Mouse (Mus musculus) spleen, adult 2 months (tissue): ENCODE measurements around the gene A630095N17Rik. TPM values are rescaled to one million over a fixed set of nuclear protein-coding genes. Genes with fewer than 3 reads are reported as not detected.
A peak's percentile ranks its signal among the peaks of the same experiment; 100 is the strongest.

Experiments
- DNase-seq, 2 experiments: peaks; one replicate each; pipeline versions ENCODE4 v3.0.0 to v3.0.0-alpha.2; 2012 to 2021; ENCODE audit warnings: low spot score in 2 of 2, low read depth in 1 of 2
- H3K27ac ChIP-seq: fragments of 200-500 bp; 2 replicates; pipeline ENCODE4 v1.5.1; 2012; ENCODE audit warnings: low read length, inconsistent platforms; ENCODE audit not compliant: insufficient read depth
- H3K27me3 ChIP-seq: fragments of 200-500 bp; 2 replicates; pipeline ENCODE4 v1.6.1; 2012; ENCODE audit warnings: mild to moderate bottlenecking, moderate library complexity, low read length, inconsistent platforms; ENCODE audit not compliant: control insufficient read depth, insufficient read depth
- H3K36me3 ChIP-seq: fragments of 200-500 bp; 2 replicates; pipeline ENCODE4 v1.6.1; 2012; ENCODE audit warnings: mild to moderate bottlenecking, low read length, inconsistent platforms; ENCODE audit not compliant: control insufficient read depth, insufficient read depth
- H3K4me1 ChIP-seq: fragments of 200-500 bp; 2 replicates; pipeline ENCODE4 v1.6.1; 2011; ENCODE audit warnings: inconsistent platforms; ENCODE audit not compliant: control insufficient read depth, insufficient read depth, insufficient read length
- H3K4me3 ChIP-seq: fragments of 200-500 bp; 2 replicates; pipeline ENCODE4 v1.5.1; 2011; ENCODE audit warnings: mild to moderate bottlenecking, inconsistent platforms; ENCODE audit not compliant: insufficient read depth, insufficient read length; ENCODE audit errors: extremely low read depth
- CTCF ChIP-seq: fragments of 200-500 bp; IDR thresholded peaks from 2 replicates; pipeline ENCODE4 v1.5.1; 2011; ENCODE audit warnings: mild to moderate bottlenecking, inconsistent platforms; ENCODE audit not compliant: insufficient read depth, insufficient read length, insufficient replicate concordance; ENCODE audit errors: extremely low read depth
- POLR2A ChIP-seq: fragments of 200-500 bp; IDR thresholded peaks from 2 replicates; pipeline ENCODE4 v1.6.1; 2011; ENCODE audit warnings: low read depth, low read length, inconsistent platforms
- WGBS: fragments of 180-500 bp; shearing (Covaris S2); methylation state at CpG from one replicate; pipeline ENCODE4 v1.1.7; 2018; 5-methylcytosine and 5-hydroxymethylcytosine counted together
- polyA plus RNA-seq: library from polyadenylated mRNA; depleted of rRNA; stranded (reverse); fragments of >200 nt; gene quantifications from 2 replicates; pipeline ENCODE4 v1.2.3, GENCODE M21; 2012

The A630095N17Rik gene
- polyA plus RNA-seq, 1 experiment = 0.19 TPM

DNA sequence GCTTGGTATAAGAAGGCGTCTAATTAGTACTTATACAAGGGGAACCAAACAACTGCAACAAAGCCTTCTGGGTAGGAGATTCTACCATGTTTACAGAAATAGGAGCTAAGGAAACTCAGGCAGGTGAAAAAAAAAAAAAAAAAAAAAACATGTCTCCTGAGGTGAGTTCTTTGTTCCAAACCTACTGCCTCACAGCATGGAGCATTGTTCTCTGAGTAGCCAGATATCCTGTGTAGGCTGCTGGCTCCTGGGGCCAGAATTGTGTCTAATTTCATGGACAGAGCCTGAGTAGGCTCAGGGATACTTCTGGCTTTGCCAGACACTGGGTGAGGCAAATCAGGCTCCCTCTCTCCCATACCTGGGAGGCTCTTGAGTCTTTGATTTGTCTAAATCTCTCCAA lies 4.2 kb downstream of the A630095N17Rik start:
- no peak overlapping the region for H3K27ac ChIP-seq
- no peaks in the 10 kb centered on the region for H3K36me3 ChIP-seq
- H3K4me3 ChIP-seq = no peak overlapping the region
- H3K27me3 ChIP-seq = no peaks in the 10 kb centered on the region
- H3K4me1 ChIP-seq = peaks cover 7% of the 10 kb centered on the region; the same call in 1 of the 2 replicates
- TF ChIP-seq CTCF = no peak
- TF ChIP-seq POLR2A = no peak
- DNase-seq = no peak
- WGBS = 76% methylated on average over 1 of the region's 1 CpGs

DNA sequence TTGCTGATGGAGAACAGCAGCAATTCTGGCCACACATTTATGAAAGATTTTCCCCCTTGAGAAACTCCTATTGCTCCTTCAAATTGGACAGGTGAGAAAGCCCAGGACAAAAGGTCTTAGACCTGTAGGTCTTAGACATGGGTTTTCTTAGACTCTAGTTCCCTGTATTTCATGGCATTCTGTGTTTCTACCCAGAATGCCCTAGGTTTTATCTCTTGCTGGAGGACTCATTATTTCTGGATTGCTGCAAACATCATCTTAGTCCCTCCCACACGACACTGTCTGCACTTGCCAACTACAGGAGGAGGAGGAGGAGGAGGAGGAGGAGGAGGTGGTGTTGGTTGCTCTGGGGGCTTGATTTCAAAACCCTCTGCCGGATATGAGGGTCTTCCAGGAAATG lies 5.8 kb downstream of the A630095N17Rik start:
- no peak overlapping the region for H3K27ac ChIP-seq
- H3K4me3 ChIP-seq = no peak overlapping the region
- DNase-seq = no peak
- no peaks in the 10 kb centered on the region for H3K27me3 ChIP-seq
- 51% methylated on average over 2 of the region's 2 CpGs for WGBS
- H3K36me3 ChIP-seq = no peaks in the 10 kb centered on the region
- no peak for TF ChIP-seq CTCF
- no peak for TF ChIP-seq POLR2A
- H3K4me1 ChIP-seq = peaks cover 7% of the 10 kb centered on the region; the same call in 1 of the 2 replicates

DNA sequence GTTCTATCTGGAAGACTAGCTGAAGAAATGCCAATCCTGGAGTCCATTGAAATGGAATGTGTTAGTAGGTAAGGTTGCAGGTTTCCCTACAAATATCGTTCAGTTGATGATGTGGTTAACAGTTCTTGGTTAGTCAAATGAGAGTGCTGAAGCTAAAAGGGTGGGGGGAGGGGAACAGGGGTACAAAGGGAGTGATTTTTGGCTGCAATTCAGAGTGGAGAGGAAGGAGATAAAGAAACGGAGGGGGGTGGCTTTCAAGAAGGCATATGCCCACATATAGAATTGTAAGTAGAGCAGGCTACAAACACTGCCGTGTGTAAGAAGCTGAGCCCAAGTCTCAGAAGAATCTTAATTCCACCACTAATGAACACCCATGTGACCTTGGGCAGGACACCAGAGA lies 6.4 kb downstream of the A630095N17Rik start:
- H3K27me3 ChIP-seq = no peaks in the 10 kb centered on the region
- no peak overlapping the region for H3K27ac ChIP-seq
- TF ChIP-seq CTCF (no peak), POLR2A (no peak)
- no peak for DNase-seq
- H3K36me3 ChIP-seq = no peaks in the 10 kb centered on the region
- 26% methylated on average over 3 of the region's 3 CpGs for WGBS
- peaks cover 7% of the 10 kb centered on the region; the same call in 1 of the 2 replicates for H3K4me1 ChIP-seq
- H3K4me3 ChIP-seq = no peak overlapping the region

DNA sequence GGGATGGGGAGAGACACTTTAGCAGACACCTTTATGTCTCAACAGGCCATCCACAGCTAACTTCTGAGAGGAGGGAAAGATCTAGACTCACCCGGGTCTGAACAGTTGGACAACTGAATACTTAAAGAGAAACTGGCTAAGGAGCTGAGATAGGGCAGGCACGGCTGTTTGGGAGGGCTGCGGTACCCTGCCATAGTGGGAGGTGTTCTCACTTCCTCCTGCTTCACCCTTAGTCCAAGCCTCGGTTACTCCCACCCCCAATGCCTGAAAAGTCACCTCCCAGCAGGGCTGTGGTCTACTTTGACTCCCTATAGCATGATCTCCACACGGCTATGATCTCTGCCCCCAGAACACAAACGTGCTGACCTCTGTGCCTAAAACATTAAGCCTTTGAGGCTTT lies 8.4 kb downstream of the A630095N17Rik start:
- 5% methylated on average over 6 of the region's 6 CpGs for WGBS
- Histone ChIP-seq H3K4me1 (peaks cover 9% of the 10 kb centered on the region; the same call in 1 of the 2 replicates), H3K4me3 (no peak overlapping the region), H3K27ac (no peak overlapping the region), H3K36me3 (no peaks in the 10 kb centered on the region), H3K27me3 (no peaks in the 10 kb centered on the region)
- TF ChIP-seq POLR2A = no peak
- TF ChIP-seq CTCF = no peak
- DNase-seq = no peak

DNA sequence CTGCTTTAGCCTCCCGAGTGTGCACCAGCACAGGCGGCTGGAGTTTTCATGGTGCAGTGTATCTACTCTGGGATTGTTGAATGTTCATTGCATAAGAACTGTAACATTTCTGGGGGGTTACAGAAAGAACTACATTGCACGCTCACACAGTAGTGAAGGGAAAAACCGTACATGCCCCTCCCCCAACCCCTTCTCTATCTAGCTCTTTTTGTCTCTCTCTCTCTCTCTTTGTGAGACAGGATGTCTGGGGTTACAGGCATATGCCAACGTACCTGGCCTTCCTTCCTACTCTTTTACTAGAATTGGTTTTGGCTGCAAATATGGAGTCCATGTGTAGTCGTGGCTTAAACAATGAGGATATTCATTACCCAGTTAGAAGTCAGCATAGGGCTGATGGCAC lies 9.0 kb downstream of the A630095N17Rik start:
- WGBS = 35% methylated on average over 6 of the region's 6 CpGs

DNA sequence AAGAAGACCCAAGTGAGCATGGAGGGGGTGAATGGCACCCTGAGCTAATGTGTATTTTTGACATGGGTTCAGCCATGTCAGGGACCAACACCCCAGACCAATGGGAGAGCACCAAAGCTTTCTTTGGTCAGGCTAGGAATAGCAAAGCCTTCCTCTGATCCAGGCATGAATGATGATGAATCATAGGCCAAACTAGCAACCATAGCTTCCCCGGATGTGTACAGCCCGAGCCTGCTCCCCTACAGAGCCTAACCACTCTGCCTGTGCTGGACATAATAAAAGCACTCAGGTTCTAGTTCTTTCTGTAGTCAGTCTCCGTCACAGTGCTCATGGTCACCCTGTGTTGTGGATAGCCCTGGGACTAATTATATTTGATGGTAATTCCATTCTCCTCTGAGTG lies 10.4 kb downstream of the A630095N17Rik start:
- Histone ChIP-seq H3K27me3 (no peaks in the 10 kb centered on the region), H3K36me3 (no peaks in the 10 kb centered on the region), H3K4me1 (peaks cover 18% of the 10 kb centered on the region; the same call in 1 of the 2 replicates), H3K27ac (no peak overlapping the region), H3K4me3 (no peak overlapping the region)
- WGBS = 81% methylated on average over 3 of the region's 3 CpGs
- DNase-seq = no peak
- no peak for TF ChIP-seq CTCF
- TF ChIP-seq POLR2A = no peak

More for the DNA sequence above, 9.0 kb downstream of the A630095N17Rik start:
- H3K27ac ChIP-seq = no peak overlapping the region
- H3K4me3 ChIP-seq = no peak overlapping the region
- TF ChIP-seq CTCF = no peak
- TF ChIP-seq POLR2A = no peak
- no peaks in the 10 kb centered on the region for H3K27me3 ChIP-seq
- DNase-seq = no peak
- no peaks in the 10 kb centered on the region for H3K36me3 ChIP-seq
- peaks cover 9% of the 10 kb centered on the region; the same call in 1 of the 2 replicates for H3K4me1 ChIP-seq

DNA sequence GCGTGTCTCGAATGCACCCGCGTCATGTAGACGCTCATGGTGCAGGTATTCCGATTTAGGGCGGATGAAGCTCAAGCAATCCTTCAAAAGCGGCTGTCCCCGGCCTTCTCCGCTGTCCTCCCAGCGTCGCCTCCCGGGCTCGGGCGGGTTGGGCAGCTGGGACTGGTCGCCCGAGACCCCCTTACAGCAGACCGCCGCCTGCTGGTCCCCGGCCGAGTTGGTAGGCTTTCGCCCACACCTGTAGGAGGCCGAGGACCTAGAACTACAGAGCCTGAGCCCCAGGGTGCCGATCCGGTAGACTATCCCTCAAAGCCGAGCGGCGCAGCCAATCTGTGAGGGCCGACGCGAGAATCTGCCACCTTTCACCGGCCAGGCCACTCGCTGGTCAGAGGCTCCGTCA lies 12.4 kb downstream of the A630095N17Rik start, which contains the start of gene Tuba4a:
Tuba4a (minus strand) TSS at position 335 of the 400 bp plus-strand sequence.
- peak in 1 of 2 experiments; percentile 48 for DNase-seq
- Histone ChIP-seq H3K4me1 (peaks cover 22% of the 10 kb centered on the region; the same call in 1 of the 2 replicates), H3K27ac (peak within 1 kb of the TSS; percentile 82), H3K36me3 (peaks cover 15% of the 10 kb centered on the region), H3K4me3 (peak within 1 kb of the TSS; percentile 86), H3K27me3 (no peaks in the 10 kb centered on the region)
- TF ChIP-seq POLR2A (no peak), CTCF (0 out of 2 replicates have a peak, but pooled peaks have one; percentile 8)
- WGBS = 9% methylated on average over 34 of the region's 34 CpGs
